Mouse (Mus musculus): ENCODE measurements around the gene Sugct. TPM values are rescaled to one million over a fixed set of nuclear protein-coding genes. Genes with fewer than 3 reads are reported as not detected.

Gene Sugct
- polyA plus RNA-seq, 1 experiment, result 51.9 TPM

DNA sequence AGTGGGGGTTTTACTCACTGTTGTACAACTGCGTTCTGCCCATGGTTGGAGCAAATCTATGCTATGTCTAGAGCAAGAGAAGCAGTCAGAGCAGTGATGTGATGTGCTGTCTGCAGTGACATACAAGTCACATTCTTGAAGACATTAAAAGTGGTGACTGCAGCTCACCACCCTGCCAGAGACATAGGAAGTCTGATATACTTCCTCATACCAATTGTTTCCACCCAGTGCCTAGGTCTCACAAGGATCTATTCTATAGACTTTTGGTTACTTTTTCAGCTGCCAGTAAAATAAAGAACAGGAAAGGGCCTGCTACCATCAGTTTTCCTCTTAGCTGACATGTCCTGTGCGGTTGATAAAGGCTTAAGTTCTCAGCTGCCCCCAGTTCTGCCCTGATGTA, 613.7 kb downstream of the Sugct start:
- no peaks in the 10 kb centered on the region for H3K4me1 ChIP-seq (ENCODE audit: control insufficient read depth, insufficient read depth, insufficient read length, low read length)
- H3K27ac ChIP-seq (replicated peaks; ENCODE audit: low read depth, low read length), result no peak overlapping the region
- no peak overlapping the region for H3K4me3 ChIP-seq (ENCODE audit: insufficient read depth, low read depth, low read length)

DNA sequence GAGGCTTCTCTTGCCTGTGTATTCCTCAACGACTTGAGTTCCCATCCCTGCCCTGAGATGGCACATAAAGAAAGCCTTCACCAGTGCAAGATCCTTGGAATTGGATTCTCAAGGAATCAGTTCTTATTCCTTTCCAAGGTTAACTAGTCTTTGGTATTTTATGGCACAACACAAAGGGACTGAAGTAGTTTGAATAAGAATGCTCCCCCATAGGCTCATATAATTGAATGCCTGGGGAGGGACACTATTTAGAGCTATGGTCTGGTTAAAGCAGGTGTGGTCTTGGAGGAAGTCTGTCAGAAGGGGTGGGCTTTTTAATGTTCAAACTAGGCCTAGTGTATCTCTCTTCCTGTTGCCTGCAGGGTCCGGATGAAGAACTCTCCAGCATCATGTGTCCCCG, 629.8 kb downstream of the Sugct start:
- Histone ChIP-seq H3K4me3 (ENCODE audit: insufficient read depth, low read depth, low read length) (no peak overlapping the region), H3K4me1 (ENCODE audit: control insufficient read depth, insufficient read depth, insufficient read length, low read length) (no peaks in the 10 kb centered on the region), H3K27ac (replicated peaks; ENCODE audit: low read depth, low read length) (no peak overlapping the region)

DNA sequence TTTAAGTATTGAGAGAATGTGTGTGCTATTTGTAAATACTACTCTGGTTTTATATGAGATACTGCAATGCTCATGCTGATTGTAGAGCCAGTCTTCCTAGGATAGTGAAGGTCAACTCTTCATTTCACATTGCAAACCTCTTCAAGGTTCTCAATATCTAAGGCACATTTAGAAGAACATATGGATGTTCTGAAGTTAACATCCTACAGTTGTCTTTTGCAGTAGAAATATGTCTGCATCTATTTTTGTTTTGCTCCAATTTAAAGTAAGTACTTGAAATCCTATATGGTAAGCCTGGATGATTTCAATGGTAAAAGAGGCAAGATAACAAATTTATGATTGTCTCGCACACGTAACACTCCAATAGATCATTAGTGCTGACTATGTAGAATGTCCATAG, 638.7 kb downstream of the Sugct start:
- H3K27ac ChIP-seq (replicated peaks; ENCODE audit: low read depth, low read length), result no peak overlapping the region
- H3K4me3 ChIP-seq (ENCODE audit: insufficient read depth, low read depth, low read length), result no peak overlapping the region
- H3K4me1 ChIP-seq (ENCODE audit: control insufficient read depth, insufficient read depth, insufficient read length, low read length), result no peaks in the 10 kb centered on the region

DNA sequence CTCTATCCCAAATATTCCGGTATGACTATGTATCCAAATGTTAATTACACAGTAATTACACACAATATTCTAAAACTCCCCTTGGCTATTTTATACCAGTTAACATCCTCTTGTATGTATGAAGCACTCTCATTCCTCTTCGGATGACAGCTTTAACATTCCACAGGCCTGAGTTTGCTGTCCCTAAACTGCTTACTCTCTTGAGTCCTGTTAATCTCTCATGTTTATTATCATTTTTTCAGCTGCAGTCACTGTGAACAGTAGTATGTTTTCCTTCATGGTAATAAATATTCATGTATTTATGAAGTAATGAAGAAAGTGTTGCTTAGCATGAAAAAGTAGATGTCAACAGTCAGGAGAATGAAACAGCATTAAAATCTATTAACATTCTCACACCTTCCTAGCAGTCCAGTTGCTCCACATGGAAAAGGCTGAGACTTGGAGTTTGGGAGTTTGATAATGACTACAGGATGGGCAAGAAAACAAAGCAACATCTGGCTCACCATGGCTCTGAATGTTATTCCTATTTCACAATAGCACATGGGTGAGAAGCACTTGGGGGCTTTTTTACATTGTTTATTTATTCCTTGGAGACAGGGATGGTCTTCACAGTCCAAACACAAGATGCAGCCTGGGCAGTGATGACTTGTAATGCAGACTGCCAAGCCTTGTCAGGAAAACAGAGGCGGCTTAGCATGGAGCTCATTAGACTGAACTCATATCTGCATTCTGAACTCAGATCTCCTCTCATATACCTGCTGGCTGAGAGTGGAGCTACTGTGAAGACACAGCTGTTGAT, 651.7 kb downstream of the Sugct start:
- Histone ChIP-seq H3K27ac (replicated peaks; ENCODE audit: low read depth, low read length) (no peak overlapping the region), H3K4me3 (ENCODE audit: insufficient read depth, low read depth, low read length) (no peak overlapping the region), H3K4me1 (ENCODE audit: control insufficient read depth, insufficient read depth, insufficient read length, low read length) (no peaks in the 10 kb centered on the region)

DNA sequence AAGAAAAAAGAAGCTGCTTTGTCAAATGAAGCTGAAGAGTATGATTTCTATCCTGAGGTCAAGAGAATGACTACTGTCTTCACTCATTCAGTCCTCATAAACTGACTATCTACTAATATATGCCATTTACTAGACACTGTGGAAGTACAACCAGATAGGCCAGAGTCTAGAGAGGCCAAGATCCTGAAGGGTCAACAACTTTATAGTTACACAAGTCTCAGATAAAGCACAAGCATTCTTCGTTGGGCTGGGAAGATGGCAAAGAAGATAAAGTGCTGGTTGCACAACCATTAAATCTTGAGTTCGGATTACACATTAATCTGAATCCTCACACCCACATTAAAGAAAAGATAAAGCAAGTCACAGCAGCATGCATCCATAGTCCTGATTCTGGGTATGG, 653.0 kb downstream of the Sugct start:
- Histone ChIP-seq H3K4me3 (ENCODE audit: insufficient read depth, low read depth, low read length) (no peak overlapping the region), H3K4me1 (ENCODE audit: control insufficient read depth, insufficient read depth, insufficient read length, low read length) (no peaks in the 10 kb centered on the region), H3K27ac (replicated peaks; ENCODE audit: low read depth, low read length) (no peak overlapping the region)

DNA sequence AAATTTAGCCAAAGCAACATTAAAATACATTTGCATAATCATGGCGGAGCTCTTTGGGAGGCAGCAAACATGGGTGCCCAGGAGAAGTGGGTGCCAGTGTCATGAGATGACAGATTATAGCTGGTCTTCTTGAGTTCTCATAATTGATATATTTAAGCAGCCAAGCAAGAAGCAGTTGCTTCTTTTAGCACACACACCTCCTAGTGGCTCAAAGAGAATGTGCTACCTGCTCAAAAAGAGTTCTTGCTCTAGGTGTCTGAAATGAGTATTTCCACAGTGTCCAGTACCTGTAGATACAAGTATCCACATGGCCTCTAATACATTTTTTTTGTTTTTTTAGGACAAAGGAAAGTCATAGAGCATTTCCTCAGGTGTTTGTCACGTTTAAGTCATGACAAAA, 655.6 kb downstream of the Sugct start:
- H3K27ac ChIP-seq (replicated peaks; ENCODE audit: low read depth, low read length), result no peak overlapping the region
- H3K4me1 ChIP-seq (ENCODE audit: control insufficient read depth, insufficient read depth, insufficient read length, low read length), result no peaks in the 10 kb centered on the region
- H3K4me3 ChIP-seq (ENCODE audit: insufficient read depth, low read depth, low read length), result no peak overlapping the region

DNA sequence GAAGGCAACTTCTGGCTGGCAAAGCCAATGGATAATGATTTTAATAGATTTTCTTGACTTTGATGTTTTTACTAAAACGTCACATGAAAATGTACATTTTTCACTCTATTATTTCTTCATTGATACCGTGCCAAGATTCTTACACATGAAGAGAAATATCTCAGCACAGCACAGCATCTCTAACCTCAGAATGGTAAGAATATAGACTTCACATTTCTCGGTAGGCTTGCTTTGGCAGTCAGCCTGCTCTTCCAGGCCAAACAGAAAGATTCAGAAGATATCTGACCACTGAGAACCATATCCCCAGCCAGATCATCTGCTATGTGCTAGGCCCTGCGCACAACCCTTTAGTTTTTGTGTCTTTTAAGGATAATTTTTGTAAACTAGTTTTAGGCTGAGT, 657.0 kb downstream of the Sugct start:
- Histone ChIP-seq H3K27ac (replicated peaks; ENCODE audit: low read depth, low read length) (no peak overlapping the region), H3K4me1 (ENCODE audit: control insufficient read depth, insufficient read depth, insufficient read length, low read length) (no peaks in the 10 kb centered on the region), H3K4me3 (ENCODE audit: insufficient read depth, low read depth, low read length) (no peak overlapping the region)

DNA sequence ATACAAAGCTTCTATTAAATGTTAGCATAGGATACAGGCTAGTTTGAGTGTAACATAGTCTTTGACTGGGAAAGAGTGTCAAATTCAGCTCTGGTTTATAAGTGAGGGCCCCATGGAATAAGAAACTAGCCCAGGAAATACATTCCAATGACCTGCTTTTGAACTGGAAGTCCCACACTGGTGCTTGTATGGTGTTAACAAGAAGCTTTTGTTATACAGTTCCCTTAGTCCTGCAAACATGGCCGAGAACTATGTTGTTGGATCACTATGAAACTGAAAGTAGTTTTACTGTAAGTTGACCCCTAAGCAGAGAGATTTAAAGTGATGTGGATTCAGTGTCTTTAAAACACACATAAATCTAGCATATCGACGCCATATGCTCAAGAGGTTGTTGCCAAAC, 657.5 kb downstream of the Sugct start:
- H3K4me1 ChIP-seq (ENCODE audit: control insufficient read depth, insufficient read depth, insufficient read length, low read length), result no peaks in the 10 kb centered on the region
- no peak overlapping the region for H3K27ac ChIP-seq (replicated peaks; ENCODE audit: low read depth, low read length)
- no peak overlapping the region for H3K4me3 ChIP-seq (ENCODE audit: insufficient read depth, low read depth, low read length)

DNA sequence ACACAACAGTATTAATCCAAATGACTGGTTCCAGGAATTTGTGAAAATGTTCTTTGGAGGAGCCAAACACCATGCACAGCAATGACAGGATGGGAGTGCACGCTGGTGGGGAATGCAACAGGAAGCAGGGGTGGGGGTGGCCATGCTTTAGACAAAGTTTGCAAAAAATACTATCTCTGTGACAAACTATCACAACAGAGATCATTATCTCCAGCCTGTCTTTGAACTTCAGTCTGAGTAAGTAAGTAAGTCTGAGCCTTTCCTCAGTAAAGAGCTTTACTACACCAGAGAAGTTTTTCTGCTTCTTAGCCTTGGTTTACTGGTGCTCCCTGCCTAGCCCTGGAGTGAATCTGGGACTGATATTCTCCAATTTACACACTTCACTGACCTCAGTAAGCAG, 664.6 kb downstream of the Sugct start:
- Histone ChIP-seq H3K27ac (replicated peaks; ENCODE audit: low read depth, low read length) (no peak overlapping the region), H3K4me3 (ENCODE audit: insufficient read depth, low read depth, low read length) (no peak overlapping the region), H3K4me1 (ENCODE audit: control insufficient read depth, insufficient read depth, insufficient read length, low read length) (no peaks in the 10 kb centered on the region)

DNA sequence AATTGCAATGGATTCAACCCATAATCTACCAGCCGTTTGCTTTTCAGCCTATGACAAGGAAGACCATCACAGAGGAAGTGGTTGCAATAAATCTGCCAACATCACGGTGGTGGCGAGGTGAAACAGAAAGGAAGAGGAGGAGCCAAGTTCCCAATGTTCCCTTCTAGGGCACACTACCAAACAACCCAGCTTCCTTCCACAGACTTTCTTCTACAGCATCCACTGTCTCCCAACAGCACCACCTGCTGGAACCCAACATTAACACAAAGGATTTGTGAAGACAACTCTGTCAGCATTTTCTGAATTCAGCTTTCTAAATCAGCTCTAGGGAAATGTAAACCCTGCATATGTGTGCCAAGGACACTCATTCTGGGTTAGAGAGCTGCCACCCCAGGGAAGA, 666.8 kb downstream of the Sugct start:
- no peak overlapping the region for H3K27ac ChIP-seq (replicated peaks; ENCODE audit: low read depth, low read length)
- no peaks in the 10 kb centered on the region for H3K4me1 ChIP-seq (ENCODE audit: control insufficient read depth, insufficient read depth, insufficient read length, low read length)
- H3K4me3 ChIP-seq (ENCODE audit: insufficient read depth, low read depth, low read length), result no peak overlapping the region

DNA sequence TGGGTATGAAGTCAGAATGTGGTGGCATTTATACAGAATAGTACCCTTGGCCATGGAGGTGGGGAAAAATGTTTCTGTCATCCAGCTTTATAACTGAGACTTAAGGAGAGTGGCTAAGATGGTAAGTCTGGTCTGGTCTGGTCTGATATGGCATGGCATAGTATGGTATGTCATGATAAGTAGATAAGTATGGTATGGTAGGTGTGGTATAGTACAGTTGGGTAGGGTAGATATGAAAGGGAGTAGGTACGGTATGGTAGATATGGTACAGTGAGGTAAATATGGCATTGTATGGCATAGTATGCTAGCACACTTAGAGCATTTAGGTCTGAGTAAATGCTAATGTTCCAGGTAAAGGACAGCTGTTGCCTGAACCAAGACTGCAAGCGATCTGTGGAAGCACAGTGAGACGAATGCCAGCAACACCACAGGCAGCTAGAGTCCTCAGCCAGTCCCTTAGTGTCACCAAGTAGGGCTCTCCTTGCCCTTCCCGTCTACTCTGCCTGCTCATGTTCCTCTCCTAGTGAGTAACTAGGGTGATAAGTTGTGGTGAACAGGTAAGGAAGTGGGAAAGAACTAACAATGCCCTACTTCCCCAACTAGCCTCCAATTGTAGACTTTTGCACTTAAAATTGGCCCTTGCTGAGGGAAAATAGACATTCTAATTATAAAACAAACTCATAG, 667.4 kb downstream of the Sugct start:
- no peak overlapping the region for H3K27ac ChIP-seq (replicated peaks; ENCODE audit: low read depth, low read length)

DNA sequence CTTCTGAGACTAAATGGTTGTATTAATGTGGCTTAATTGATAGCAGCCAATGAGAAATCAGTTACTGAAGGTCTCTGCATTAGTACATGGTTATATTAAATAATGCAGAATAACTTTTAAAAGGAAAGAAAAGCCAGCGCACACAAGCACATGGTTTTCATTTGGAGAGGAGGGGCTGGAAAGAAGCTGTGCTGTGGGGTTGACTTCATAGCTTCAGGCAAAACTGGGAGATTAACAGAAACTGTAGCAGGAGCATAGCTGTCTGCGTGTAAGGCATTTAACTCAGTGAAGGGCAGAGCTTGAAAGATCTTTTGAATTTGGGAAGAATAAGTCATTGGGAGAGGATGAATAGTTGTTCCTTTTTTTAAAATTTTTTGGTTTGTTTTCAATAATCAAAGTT, 668.4 kb downstream of the Sugct start:
- Histone ChIP-seq H3K4me1 (ENCODE audit: control insufficient read depth, insufficient read depth, insufficient read length, low read length) (no peaks in the 10 kb centered on the region), H3K4me3 (ENCODE audit: insufficient read depth, low read depth, low read length) (no peak overlapping the region)

More for the DNA sequence above, 667.4 kb downstream of the Sugct start:
- Histone ChIP-seq H3K4me3 (ENCODE audit: insufficient read depth, low read depth, low read length) (no peak overlapping the region), H3K4me1 (ENCODE audit: control insufficient read depth, insufficient read depth, insufficient read length, low read length) (no peaks in the 10 kb centered on the region)

DNA sequence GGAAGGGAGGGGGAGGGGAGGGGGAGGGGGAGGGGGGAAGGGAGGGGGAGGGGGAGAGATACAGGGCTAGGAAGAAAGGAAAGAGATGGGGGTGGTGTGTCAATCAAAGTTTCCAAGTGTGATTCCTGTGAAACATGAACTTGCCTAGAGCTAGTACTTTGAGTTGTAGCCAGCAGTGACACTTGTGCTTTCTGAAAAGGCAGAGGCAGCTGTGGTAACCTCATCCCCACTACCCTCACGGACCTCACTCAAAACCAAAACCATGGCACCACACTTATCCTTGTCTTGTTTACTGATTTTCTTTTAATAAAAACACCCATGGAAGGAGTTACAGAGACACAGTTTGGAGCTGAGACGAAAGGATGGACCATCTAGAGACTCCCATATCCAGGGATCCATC, 698.9 kb downstream of the Sugct start:
- Histone ChIP-seq H3K4me1 (ENCODE audit: control insufficient read depth, insufficient read depth, insufficient read length, low read length) (no peaks in the 10 kb centered on the region), H3K27ac (replicated peaks; ENCODE audit: low read depth, low read length) (no peak overlapping the region), H3K4me3 (ENCODE audit: insufficient read depth, low read depth, low read length) (no peak overlapping the region)

More for the DNA sequence above, 668.4 kb downstream of the Sugct start:
- no peak overlapping the region for H3K27ac ChIP-seq (replicated peaks; ENCODE audit: low read depth, low read length)

DNA sequence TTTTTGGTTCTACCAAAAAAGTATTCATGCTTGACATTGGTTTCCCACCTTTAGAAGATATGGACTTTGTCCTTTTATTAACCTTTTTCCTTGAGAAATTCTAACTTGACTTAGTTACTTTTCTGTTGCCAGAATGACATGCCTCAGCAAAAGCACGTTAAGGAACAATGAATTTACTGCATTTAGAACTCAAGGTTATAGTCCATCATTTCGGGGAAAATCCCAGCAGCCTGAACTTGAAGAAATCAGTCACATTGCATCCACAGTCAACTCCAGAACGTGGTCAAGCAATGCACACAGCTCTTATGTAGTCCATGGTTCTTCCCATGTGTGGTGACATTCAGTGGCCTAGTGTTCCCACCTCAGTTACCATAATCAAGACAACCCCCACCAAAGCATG, 700.0 kb downstream of the Sugct start:
- Histone ChIP-seq H3K4me3 (ENCODE audit: insufficient read depth, low read depth, low read length) (no peak overlapping the region), H3K27ac (replicated peaks; ENCODE audit: low read depth, low read length) (no peak overlapping the region), H3K4me1 (ENCODE audit: control insufficient read depth, insufficient read depth, insufficient read length, low read length) (no peaks in the 10 kb centered on the region)

DNA sequence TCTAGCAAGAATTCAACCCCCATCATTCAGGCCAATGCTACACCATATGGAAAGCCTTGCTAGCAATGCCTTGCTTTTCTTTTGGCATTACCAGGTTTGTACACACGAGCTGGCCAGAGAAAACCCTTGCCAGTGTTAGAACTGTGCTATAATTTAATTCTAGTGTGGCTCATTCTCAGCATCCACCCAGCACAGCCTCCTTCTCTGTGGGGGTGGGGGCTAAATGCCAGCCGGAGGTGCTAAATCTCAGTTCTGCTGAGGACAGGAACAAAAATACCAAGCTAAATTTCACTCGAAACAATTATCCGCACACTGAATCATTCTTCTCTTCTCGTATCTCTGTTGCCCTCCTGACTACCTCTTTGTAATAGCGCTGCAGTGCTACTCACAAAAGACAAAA, 717.6 kb downstream of the Sugct start:
- Histone ChIP-seq H3K4me3 (ENCODE audit: insufficient read depth, low read depth, low read length) (no peak overlapping the region), H3K4me1 (ENCODE audit: control insufficient read depth, insufficient read depth, insufficient read length, low read length) (no peaks in the 10 kb centered on the region), H3K27ac (replicated peaks; ENCODE audit: low read depth, low read length) (no peak overlapping the region)

DNA sequence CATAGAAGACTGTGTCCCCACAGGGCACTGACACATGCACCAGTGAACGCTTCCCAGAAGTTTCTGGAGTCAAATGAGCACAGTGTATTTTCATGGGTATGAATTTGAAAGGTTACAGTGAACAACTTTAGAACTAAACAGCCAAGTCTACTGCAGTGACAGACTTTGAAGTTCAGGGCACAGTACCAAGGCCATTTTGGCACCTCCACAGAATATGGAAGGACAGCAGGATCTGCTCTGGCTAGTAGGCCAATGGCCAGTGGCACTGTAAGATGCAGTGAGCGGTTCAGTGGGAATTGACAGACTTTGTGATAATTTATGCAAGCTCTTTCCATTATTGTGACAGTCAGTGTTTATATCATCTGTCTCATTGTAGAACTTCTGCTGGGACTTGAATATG, 724.1 kb downstream of the Sugct start:
- H3K4me1 ChIP-seq (ENCODE audit: control insufficient read depth, insufficient read depth, insufficient read length, low read length), result no peaks in the 10 kb centered on the region
- no peak overlapping the region for H3K27ac ChIP-seq (replicated peaks; ENCODE audit: low read depth, low read length)
- H3K4me3 ChIP-seq (ENCODE audit: insufficient read depth, low read depth, low read length), result no peak overlapping the region
